Mouse (Mus musculus): ENCODE measurements at regions not wholly inside any gene's neighbourhood (a gene's known extent, or its start where the extent isn't known, plus 50 kb on each side); places are given as distances from the start of the nearest gene placed in this dataset.
A peak's percentile ranks its signal among the peaks of the same experiment; 100 is the strongest.

DNA sequence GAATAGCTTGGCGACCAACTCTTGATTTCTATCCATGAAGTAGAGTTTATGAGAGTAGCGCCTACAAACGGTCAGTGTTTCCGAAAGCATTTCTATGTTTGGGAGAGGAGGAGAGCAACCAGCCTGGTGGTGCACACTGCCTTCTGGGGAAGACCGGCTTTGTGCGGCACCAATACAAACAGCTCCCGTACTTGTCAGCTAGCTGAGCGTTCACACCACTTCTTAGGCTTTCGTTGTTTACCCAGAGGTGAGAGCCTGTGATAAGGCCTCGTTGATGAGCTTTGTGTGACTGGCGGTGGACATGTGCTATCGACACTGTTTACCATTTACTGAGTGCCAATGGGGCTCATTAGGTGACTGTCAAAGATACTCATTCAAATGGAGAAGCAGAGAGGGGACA is 162.0 kb downstream of the Chic2 start:
- DNase-seq, result no peak

DNA sequence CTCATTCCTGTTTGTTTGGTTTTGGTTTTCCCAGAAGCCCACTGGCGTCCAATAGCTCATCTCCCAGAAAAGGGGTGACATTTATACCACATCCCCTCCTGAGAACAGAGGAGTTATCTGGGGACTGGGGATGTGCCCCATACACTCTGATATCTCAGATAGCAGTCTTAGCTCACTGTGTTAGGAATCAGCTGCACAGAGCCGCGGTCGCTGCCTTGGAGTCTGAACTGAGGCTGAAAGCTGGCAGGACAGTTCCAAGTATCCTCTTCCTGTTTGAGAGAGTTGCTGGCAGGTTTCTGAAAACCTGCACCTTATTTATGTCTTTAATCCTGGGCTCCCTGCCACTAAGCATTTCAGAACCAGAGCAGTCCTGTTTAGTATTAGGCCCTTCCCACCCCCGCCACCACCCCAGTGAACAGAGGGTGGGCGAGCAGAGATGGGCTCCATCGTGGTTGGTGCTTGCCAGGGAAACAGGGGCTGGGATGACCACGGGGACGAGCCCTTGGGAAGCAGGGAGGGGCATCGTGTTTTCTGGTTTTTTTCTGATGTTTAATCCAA is 163.8 kb downstream of the Chic2 start:
- no peak for DNase-seq

DNA sequence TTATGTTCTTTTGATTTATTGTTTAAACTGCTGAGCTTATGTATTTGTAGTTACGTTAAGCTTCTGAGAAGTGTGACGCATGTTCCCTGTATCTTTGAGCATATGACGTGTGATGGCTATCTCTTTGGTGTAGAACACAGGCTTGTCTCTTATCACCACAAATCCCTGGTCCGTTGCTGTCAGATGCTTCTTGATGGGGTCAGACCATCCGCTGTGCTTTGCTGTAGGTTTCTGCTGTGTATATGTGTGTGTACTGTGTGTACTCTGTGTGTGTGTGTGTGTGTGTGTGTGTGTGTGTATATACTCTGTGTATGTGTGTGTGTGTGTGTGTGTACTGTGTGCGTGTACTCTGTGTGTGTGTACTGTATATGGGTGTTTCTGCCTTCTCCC is 164.5 kb downstream of the Chic2 start:
- DNase-seq, result no peak

DNA sequence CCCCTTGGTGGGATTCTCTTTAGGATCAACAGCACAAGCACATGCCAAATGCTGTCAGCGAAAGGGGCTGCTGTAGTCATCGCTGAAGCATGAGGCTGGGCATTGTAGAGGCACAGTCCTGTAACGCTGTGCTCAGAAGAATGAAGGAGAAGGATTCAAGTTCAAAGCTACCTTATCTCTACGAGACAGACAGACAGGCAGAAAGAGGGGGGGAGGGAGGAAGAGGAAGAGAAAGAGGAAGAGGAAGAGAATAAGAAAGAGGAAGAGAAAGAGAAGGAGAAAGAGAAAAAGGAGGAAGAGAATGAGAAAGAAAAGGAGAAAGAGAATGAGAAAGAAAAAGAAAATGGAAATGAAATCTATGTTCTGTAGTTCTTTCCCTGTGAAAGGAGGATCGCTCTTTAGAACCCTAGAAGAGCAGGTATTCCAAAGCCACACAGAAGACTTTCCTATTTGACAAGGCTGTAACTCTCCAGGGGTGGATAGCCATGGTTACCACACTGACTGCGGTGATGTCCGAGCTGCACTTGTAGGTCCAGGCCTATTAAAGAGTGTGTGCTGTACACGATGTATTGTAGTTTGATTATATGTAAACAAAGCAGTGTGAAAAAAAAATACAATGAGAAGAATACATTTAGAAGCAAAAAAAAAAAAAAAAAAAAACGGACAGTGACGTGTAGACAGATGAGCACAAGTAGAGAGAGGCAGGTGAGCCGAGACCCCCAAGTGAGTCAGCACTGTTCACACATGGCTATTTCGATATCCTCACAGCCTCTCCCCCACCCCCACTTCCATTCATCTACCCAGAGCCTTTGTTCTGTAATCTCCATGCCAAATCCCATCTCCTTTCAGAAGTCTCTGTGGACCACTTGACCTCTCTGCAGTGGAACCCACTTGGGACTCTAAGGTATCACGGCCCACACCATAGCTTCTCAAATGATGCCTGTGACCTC is 165.2 kb downstream of the Chic2 start:
- DNase-seq, result no peak

DNA sequence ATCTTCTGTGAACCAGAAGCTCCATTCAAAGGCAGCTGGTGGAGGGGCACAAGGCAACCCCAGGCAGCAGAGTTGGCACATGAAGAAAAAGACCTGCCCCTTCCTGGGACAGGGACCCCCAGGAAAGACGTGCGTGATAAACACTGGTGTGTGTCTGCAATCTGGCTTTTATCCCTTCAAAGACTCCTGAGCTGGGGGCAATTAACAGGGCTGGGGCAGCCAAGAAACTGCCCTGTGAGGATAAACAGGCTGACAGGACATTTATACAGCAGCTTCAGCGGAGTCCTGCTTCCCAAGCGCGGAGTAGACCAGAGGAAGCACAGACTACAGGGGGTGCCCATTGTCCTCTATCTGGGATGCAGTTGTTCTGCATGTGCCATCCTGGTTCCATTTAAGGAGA is 167.0 kb downstream of the Chic2 start:
- no peak for DNase-seq

DNA sequence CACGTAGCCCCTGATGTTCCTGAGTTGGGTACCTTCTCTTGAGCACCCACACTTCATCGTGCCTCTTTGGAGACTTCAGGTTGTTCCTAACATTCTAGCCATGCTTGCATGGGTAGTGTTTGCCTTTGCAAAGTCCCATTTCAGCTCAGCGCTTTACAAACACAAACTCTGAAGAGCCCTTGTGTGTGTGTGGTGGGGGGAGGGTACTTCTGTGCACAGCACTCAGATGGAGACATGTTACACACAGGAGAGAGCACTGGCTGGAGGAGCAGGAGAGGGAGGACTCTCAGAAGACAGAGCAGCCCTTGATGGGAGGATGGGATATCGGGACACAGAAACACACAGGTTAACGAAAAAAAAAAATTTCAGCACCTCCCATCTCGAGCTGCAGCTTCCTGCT is 167.4 kb downstream of the Chic2 start:
- no peak for DNase-seq

DNA sequence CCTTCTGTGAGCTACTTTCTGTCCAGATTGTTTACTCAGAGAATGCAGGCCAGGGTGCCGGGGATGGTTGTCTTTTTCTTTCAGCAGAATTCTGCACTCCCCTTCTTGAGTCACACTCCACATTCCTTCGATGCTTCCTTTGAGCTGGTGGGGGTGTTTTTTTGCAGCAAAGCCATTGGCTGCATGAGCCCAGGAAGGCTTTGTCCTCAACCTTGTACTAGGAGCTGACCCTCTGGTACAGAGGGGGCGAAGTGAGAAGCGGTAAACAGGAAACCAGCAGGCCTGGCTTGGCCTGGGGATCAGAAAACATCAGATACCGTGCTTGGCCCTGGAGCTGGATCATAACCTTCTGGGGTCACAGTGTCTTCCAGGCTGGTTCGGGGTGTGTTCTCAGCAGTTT is 169.9 kb downstream of the Chic2 start:
- DNase-seq, result no peak

DNA sequence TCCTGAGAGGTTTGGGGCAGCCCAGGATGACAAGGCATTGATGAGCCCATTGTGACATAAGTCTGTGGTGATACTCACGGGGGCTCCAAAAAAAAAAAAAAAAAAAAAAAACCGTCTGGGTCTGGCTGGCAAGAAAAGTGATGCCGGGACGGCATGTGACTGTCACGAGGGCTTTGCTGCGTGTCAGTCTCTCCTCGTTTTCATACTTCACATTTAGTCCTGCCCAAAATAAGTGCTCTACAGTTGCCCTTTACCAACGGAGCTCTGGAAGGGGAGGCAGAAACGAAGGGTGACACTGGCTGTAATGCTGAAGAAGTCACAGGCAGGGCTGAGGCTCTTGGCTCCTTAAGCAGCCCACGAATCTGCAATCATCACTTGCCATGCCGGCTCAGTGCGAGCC is 167.9 kb upstream of the Lnx1 start:
- no peak for DNase-seq

DNA sequence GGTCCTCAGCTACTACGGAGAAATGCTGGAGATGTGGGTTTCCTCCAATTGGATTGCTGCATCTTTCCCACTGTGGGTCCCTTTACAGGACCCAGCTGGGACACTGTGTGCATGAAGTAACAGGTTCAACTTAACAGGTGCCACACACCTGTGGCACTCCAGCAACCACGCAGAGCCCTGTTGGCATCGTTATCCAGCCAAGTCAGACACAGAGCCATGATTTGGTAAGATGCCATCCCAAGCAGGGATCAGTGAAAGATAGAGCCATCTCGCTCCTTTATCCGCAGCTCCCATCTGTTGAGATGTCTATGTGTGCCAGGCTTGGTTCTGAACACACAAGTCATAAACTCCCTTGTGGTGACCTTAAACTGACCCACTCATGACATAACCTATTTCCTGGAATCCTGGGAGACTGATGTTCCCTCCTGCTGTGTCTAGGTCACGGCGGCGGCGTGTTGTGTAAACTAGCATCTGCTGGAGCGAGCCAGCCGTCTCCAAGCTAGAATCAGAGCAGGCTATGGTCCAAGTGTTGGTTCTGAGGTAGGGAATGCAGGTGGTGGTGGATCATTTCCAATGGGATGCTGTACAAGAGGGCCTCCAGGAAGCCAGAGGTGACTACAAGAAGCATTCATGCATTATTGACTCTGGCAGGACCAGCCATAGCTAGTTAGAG is 164.5 kb upstream of the Lnx1 start:
- DNase-seq, result no peak

DNA sequence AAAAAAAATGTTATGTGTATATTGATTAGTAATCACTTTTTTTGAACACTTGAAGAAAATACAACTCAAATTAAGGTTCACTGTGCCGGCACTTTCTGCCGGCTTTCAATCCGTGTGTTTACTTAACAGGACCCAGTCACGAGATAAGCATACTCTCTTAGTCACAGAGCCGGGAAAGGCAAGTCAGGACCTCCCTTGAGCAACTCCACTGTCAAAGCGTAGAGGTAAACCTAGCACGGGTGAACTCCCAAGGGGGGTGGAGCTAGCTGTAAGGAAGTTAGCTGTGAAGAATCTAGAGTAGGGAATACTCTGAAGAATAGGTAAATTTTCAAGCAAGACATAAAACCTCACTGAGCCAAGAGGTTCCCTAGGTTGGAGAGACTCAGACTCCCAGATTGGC is 164.0 kb upstream of the Lnx1 start:
- DNase-seq, result no peak

DNA sequence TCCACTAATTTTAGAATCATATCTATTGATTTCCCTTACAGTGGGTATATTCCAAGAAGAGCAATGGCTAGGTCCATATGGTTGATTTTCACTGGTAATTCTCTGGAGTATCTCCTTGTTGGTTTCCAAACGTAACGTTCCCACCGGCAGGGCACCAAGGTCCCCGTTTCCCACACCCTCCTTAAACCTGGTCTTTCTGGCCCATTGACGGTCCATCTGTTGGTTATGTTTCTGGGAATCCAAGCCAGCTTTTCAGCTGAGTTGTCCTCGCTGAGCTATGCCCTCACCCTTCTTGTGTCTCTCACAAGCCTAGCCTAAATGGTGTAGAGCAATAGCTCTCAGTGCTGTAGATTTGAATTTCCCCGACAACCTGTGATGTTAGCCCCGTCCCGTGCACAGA is 162.7 kb upstream of the Lnx1 start:
- DNase-seq, result no peak

DNA sequence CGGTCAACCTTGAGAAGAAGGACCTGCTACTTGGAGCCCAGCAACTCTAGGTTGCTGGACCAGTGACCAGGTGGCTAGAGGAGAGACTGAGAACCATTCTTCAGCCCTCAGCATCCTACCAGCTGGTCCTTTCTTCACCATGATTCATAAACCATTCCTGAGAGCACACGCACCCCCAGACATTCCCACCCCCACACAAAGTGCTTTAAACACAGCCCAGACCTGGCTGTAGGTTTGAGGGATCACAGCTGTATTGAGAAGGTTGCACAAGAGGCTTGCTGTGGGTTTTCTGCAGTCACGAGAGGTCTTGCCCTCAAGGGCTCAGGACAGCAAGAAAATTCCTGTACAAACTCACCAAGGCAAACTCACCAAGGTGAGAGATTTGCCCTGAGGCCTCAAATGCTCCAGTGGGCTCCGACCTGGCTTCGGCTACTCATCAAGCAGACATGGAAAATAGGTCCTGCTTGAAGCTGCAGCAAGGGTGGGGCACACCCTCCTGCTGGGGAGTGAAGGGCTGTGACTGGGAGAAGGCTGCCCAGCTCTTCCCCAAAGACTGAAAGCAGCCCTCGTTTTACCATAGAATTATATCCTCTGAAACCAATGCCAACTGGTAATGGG is 161.9 kb upstream of the Lnx1 start:
- no peak for DNase-seq

DNA sequence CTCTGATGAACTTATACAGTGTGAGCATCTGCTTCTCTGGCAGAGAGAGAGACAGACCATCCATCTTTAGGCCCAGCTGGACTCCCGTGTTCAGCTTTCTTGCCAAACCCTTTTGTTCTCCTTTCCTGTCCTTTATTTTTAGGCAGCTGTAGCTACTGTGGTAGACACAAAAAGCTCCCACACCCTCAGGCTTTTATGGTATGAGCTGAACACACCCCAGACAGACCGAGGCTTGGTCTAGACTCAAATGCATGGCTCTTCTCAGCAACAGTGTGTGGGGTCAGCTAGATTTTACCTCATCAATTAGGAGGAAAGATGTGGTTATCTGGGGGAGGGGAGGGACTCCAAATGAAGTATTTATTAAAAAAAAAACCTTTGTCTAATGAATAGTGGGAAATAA is 158.6 kb upstream of the Lnx1 start:
- DNase-seq, result no peak

DNA sequence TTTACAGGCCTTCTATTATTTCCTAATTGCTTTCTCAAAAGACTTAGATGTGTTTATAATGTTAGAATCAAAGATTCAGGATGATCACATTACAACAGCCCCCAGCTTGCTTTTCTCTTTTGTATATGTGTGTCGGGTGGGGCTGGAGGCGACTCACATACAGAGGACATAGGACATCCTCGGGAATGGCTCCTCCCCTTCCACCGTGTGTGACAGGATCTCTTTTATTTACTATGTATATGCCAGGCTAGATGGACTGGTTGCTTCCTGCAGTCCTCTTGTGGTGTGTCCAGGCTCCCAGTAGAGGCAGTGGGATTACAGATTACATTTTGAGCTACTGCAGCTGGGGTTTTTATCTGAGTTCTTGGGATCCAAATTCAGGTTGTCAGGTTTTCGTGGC is 155.1 kb upstream of the Lnx1 start:
- no peak for DNase-seq

DNA sequence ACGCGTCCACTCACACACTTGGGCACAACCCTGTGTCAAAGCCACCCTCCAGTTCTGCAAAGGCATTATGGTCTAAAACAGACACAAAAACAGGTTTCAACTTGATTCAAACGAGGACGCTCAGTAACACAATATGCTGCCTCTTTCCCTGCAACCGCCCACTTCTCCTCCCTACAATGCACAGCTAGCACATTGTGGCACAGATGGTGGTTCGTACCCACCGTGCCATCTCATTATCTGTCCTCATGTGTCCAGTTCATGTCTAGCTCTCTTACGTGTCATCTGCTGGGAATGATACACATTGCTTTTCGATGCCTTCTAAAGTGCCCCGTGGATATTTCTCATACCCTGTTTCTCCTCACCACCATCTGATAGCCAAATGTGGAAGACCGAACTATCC is 154.4 kb upstream of the Lnx1 start:
- DNase-seq, result no peak

DNA sequence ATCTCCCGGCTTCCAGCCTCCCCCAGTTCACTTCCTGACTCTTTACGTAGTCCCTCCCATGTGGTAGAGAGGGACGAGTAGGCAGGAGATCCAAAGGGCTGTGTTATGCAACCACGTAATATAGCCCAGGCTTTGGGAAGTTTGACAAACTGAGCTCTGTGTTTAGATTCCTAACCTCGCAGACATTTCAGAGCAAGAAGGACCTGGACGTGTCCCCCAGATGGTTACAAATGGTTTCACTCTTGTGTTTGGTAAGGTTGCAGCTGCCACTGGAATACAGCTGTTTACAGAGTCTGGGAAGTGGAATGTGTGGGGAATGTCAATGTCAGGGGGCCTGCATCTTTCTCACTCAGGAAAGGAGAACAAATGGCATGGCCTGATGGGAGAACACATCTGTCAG is 145.1 kb upstream of the Lnx1 start:
- no peak for DNase-seq

DNA sequence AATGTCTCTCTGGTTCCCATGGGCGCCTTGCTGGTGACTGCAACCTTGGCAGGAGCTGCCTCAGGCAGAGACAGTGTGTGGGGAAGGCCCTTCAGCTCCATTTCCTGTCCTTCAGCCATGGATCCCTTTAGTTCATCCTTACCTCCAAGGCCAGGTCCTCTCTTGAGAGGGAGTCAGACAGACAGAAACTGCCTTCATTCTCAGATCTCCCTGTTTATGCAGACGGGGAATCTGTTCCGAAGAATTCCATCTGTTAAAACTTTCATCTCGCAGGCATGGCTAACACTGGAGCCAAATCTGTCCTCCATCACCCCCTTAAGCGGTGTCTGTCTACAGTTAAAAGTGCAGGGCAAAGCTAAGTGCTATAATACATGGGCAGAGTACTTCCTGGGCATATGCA is 144.0 kb upstream of the Lnx1 start:
- DNase-seq, result no peak

DNA sequence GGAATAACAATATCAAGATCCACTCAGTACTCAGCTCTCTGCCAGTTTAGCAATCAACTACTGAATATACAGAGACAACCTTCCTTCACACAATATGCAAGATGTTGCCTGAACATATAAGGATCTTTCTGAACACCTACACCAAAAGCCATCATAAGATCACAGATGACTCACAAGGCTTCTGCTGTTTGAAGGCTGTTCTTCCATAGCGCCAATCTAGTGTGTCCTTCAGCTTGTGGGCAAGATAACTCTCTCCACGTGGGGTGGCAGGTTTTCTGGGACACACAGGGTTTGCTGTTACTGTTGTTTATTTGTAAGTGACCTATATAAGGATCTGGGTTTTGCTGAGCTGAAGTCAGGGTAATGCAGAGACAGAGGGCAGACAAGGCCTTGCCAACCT is 131.7 kb upstream of the Lnx1 start:
- DNase-seq, result no peak

DNA sequence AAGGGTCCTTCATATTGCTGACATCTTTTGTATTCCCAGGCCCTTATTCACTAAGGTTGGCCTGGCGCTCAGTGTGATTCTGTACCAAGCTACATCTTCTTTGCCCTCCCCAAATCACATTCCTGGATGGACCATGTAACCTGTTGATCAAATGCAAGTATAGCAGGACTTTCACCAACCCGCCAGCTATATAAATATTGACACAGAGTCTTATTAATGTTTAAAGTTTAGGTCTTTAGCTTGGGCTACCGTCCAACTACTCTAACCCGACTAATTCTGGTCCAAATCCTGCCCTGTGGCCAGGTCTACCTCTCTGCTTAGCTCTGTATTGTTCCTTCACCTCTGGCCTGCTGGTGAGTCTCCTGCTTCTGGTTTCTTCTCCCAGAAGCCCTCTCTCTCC is 131.2 kb upstream of the Lnx1 start:
- no peak for DNase-seq

DNA sequence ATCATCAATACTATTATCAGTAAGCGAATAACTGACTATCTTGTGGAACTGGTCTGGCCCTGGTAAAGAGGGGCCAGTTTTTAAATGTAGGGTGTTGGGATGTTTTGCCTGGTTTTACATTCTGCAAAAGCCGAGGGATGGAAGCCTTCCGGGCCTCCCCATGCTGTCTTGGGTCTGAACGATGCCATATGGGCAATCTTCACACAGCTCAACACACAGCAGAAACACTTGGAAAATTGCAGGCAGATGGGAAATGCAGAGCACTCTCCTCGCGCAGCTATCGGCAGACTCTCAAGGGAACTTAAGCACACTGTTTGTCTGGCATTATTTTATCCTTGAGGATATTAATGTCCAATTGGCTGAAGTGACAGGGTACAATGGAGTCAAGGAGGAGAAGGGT is 129.3 kb upstream of the Lnx1 start:
- no peak for DNase-seq

DNA sequence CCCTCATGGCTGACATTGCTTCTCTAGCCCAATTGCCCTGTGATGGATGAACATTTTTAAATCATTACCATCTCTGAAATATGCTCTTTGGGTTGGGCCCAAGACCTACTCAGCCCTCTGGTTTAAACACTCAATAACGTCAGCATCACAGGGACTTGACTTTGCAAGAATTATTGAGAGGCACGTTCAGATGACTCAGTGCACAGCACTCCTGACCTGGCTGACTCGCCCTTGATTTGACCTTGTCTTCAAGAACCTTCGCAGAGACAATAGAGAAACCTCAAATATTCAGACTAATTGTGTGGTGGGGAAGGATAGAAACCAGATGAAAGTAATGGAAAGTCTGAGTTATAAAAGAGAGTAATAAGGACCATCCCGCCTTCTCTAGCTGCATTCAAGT is 127.9 kb upstream of the Lnx1 start:
- no peak for DNase-seq

DNA sequence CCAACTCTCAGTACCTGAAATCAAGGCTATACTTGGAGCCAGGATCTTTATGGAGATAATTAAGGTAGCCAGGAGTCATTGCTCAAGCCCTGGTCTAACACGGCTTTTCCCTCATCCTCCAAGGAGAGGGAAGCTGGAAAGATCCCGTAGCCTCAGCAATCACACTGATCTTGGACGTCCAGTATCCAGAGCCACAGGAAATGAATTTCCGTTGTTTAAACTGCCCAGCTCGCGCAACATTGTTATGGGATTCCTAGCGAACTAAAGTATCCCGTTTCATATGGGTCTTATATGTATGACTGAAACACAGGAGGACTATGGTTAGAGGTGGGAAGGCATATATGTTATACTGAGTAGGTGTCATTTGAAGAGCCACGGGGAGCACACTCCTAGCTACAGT is 126.3 kb upstream of the Lnx1 start:
- no peak for DNase-seq

DNA sequence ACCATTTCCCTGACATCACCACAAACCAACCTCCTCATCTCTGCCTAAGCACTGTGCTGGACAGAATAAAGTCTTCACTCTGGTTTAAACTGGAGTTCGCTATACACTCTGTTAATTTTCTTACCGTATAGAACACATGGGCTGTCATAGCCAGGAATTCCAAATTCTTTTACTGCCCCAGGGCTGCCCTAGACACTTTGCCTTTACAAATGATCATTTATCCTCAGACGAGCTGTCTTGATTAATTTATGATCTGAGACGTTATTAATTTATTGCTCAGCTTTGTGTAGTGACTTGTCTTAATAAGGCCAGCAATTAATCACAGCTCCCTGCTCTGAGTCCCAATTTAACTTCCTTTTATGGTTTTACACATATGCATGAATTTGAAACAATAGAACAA is 125.2 kb upstream of the Lnx1 start:
- peak; percentile 65 for DNase-seq
